In genomic region chr2:11202841-11203240, GRCm38 (mm10) we compare ENCODE assay signal across 26 mouse cellular contexts. TPM values are rescaled to one million over a fixed set of nuclear protein-coding genes. Genes with fewer than 3 reads are reported as not detected.
A peak's percentile ranks its signal among the peaks of the same experiment; 100 is the strongest.
DNase-seq lines count a peak whose midpoint lies in the region; ATAC-seq and TF ChIP-seq lines count a peak whose summit lies in the region.
"Had no signal": no experiment of that assay in that cellular context is flagged by ENCODE, and none has a peak within 500 bp of the region (broad histone marks: within the 10 kb centered on the region; RNA-seq: fewer than 3 reads in every experiment).

No protein-coding gene starts in this region.

- TF ChIP-seq CTCF in lung, adult 2 months (IDR thresholded peaks at IDR 0.05; ENCODE audit: insufficient read depth, low read length): no peak

- no peak for TF ChIP-seq POLR2A in lung, adult 2 months (IDR thresholded peaks at IDR 0.05; ENCODE audit: borderline replicate concordance, extremely low read depth, low read depth, low read length)

- ATAC-seq in CD4-positive, CD25-positive, alpha-beta regulatory T cell, adult 4 months: peak; percentile 31
- ATAC-seq: forebrain, postnatal 0 days had no signal

- WGBS in lung, adult 2 months: 74% methylated on average over 11 of the region's 11 CpGs

- H3K4me3 ChIP-seq in lung, adult 2 months (replicated peaks; ENCODE audit: extremely low read depth, low read depth, low read length): no peak overlapping the region
- H3K4me3 ChIP-seq: forebrain, embryonic 10.5 days; heart, embryonic 12.5 days; hindbrain, embryonic 12.5 days; left cerebral cortex, adult 2 months; neural tube, embryonic 13.5 days; stomach, embryonic 15.5 days had no signal

- peak; percentile 17 for DNase-seq in lung, postnatal 36 days
- DNase-seq in lung, adult 2 months: no peak
- peak; percentile 71 for DNase-seq in CD4-positive helper T cell, adult 2 months (ENCODE audit: low read depth, low spot score)
- peak; percentile 76 for DNase-seq in induced T-regulatory cell, adult 2 months (ENCODE audit: low read depth)
- DNase-seq in testis, postnatal 10 days (ENCODE audit: low spot score): no peak
- no peak for DNase-seq in cerebellum, postnatal 4 days (ENCODE audit: low spot score in 2 of 2)
- DNase-seq: adrenal gland, postnatal 36 days; B cell, adult 2 months; cerebellum, adult 11 months; cerebellum, postnatal 14 days; forebrain, postnatal 0 days; gastrocnemius, postnatal 25 days; heart, adult 18-20 months; kidney, adult 18-20 months; layer of hippocampus, adult 9-11 months; lung, postnatal 10 days; retina, postnatal 1 day; right cerebral cortex, postnatal 25 days; thymus, adult 18-20 months had no signal

- peaks cover 2% of the 10 kb centered on the region; the same call in 1 of the 2 replicates for H3K4me1 ChIP-seq in lung, adult 2 months (ENCODE audit: control insufficient read depth, insufficient read depth, low read length)
- H3K4me1 ChIP-seq: forebrain, embryonic 10.5 days; heart, embryonic 12.5 days; hindbrain, embryonic 12.5 days; neural tube, embryonic 13.5 days; stomach, embryonic 15.5 days had no signal

RNA-seq across cellular contexts. Expression of gene Prkcq, which starts 30.9 kb away (rescaled TPM):
- polyA plus RNA-seq in lung, adult 2 months (2012; rRNA removed): 2.8 and 3.8 TPM in 2 replicates
- polyA plus RNA-seq in CD4-positive, CD25-positive, alpha-beta regulatory T cell, adult 4 months (2017; shearing (Covaris generic)): 100 to 1,000 TPM; 134 to 151 TPM

Comparison
In these comparisons a context has a peak if more than half of its experiments do, and no peak if none do; other contexts are left out.
1. DNase-seq: peak in lung, postnatal 36 days (single experiment), CD4-positive helper T cell, adult 2 months (single experiment) and induced T-regulatory cell, adult 2 months (single experiment); none in lung, adult 2 months (single experiment), testis, postnatal 10 days (single experiment) and cerebellum, postnatal 4 days (0 of 2).
2. RNA of gene Prkcq, which starts 30.9 kb away (polyA plus RNA-seq): 134 to 151 TPM in CD4-positive, CD25-positive, alpha-beta regulatory T cell, adult 4 months; 2.8 to 3.8 TPM in lung, adult 2 months; every median in the first group is over 10 times any median in the second.